Mouse (Mus musculus) liver, adult 10 weeks (tissue): ENCODE results near the gene Gm45521. TPM values are rescaled to one million over a fixed set of nuclear protein-coding genes. Genes with fewer than 3 reads are reported as not detected.

Experiments used
- polyA plus RNA-seq: library from polyadenylated mRNA; stranded (reverse); fragments of 350-450 nt; fragmentation: Illumina TruSeq; extraction: RNeasy Lipid Tissue Mini Kit (QIAGEN cat#74804); gene quantifications from one replicate; pipeline ENCODE4 v1.2.3, GENCODE M21; 2014; ENCODE audit warnings: low read depth, low replicate concordance

Gene Gm45521
- not detected for polyA plus RNA-seq

DNA sequence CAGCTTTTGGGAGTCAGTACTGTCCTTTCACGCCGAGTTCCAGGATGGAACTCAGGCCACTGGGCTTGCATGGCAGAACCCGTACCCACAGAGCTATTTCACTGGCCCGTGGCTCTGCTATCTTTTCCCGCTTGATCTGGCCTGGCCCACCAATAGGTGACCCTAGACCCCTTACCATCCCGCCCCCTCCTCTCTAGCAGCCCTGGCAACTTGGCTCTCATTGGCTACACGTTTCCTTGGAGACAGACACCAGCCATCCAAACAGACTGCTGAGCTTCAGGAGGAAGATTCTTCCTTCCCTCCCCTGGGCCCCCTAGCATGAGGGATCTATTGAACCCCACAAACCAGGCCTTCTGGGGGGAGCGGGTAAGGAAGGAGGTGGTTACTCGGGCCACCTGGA lies at the start of gene Gm45521:
Gene Gm45521, plus strand, starts transcription at position 240 of the 400 bp plus-strand sequence.

DNA sequence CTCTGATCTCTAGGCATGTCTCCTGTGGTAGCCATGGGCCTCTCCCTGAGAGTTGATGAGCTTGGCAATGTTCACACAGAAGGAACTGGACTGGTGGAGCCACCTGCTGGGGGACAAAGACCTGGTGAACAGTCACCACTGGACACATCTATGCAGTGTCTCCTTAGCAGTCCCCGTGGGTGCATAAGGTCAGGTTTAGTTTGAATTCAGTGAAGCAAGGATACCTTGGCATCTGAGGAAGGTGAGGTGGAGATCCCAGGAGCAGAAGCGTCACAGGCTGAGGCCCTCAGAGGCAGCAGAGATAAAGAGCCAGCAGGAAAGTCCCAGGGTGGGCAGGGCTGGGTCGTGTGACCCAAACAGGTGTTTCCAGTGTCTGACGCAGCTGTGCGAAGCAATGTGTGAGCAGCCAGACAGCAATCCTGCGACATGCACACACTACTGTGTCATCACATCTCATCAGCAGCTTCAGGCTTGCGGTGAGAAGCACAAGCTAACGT lies 37.2 kb downstream of the Gm45521 start, which contains the start of gene Dnase1l3:
Gene Dnase1l3, minus strand, starts transcription at position 303 of the 497 bp plus-strand sequence.

GRCm38 (mm10) chr14:8002432-8003092 lies 45.5 kb downstream of the Gm45521 start, which contains the start of gene Abhd6:
Gene Abhd6 (plus strand): TSS chr14:8002902.

Other genes starting within 250 kb of the Gm45521 start
- gene Gm26661, start 165.7 kb upstream of the Gm45521 start, polyA plus RNA-seq, result not detected
- 2.9 TPM for gene Flnb, start 139.3 kb upstream of the Gm45521 start, polyA plus RNA-seq
- 18.6 TPM for gene Dnase1l3, start 37.3 kb downstream of the Gm45521 start, polyA plus RNA-seq
- 26.7 TPM for gene Abhd6, start 45.6 kb downstream of the Gm45521 start, polyA plus RNA-seq
- gene Rpp14, start 123.1 kb downstream of the Gm45521 start, polyA plus RNA-seq, result 26.6 TPM
- 16.3 TPM for gene Pxk, start 140.9 kb downstream of the Gm45521 start, polyA plus RNA-seq
- 175 TPM for gene Pdhb, start 215.7 kb downstream of the Gm45521 start, polyA plus RNA-seq